Mouse (Mus musculus): ENCODE results near the gene Helt. TPM values are rescaled to one million over a fixed set of nuclear protein-coding genes. Genes with fewer than 3 reads are reported as not detected.
A peak's percentile ranks its signal among the peaks of the same experiment; 100 is the strongest.

Gene Helt
- polyA plus RNA-seq, 1 experiment from 2014 or later, result not detected

GRCm38 (mm10) chr8:46293201-46293600, 1.3 kb downstream of the Helt start:
- H3K4me1 ChIP-seq (replicated peaks; ENCODE audit: control insufficient read depth, insufficient read depth, low read length), result no peaks in the 10 kb centered on the region
- TF ChIP-seq CTCF (IDR thresholded peaks at IDR 0.05; ENCODE audit: low read depth), result no peak
- no peak overlapping the region for H3K9ac ChIP-seq (ENCODE audit: low read depth, low read length)
- peaks cover 85% of the 10 kb centered on the region for H3K27me3 ChIP-seq (replicated peaks; ENCODE audit: control insufficient read depth, insufficient read depth, low read length)
- no peaks in the 10 kb centered on the region for H3K36me3 ChIP-seq (ENCODE audit: control insufficient read depth, insufficient read depth)
- H3K4me2 ChIP-seq (replicated peaks; ENCODE audit: low read depth), result no peak overlapping the region
- no peak overlapping the region for H3K27ac ChIP-seq (ENCODE audit: low read depth, low read length)
- no peak overlapping the region for H3K4me3 ChIP-seq (ENCODE audit: low read depth, low read length)
- 3% methylated on average over 14 of the region's 14 CpGs for WGBS
- no peak for ATAC-seq
- H3K9me3 ChIP-seq (ENCODE audit: control insufficient read depth), result no peaks in the 10 kb centered on the region

- 2% methylated on average over 33 of the region's 33 CpGs for WGBS
- no peak overlapping the region for H3K4me3 ChIP-seq (ENCODE audit: low read depth, low read length)
- H3K36me3 ChIP-seq (ENCODE audit: control insufficient read depth, insufficient read depth), result no peaks in the 10 kb centered on the region
- TF ChIP-seq CTCF (IDR thresholded peaks at IDR 0.05; ENCODE audit: low read depth), result no peak
- H3K27me3 ChIP-seq (replicated peaks; ENCODE audit: control insufficient read depth, insufficient read depth, low read length), result peaks cover 81% of the 10 kb centered on the region
- no peak overlapping the region for H3K9ac ChIP-seq (ENCODE audit: low read depth, low read length)
- ATAC-seq, result no peak
- H3K4me1 ChIP-seq (replicated peaks; ENCODE audit: control insufficient read depth, insufficient read depth, low read length), result no peaks in the 10 kb centered on the region
- H3K9me3 ChIP-seq (ENCODE audit: control insufficient read depth), result no peaks in the 10 kb centered on the region
- no peak overlapping the region for H3K4me2 ChIP-seq (replicated peaks; ENCODE audit: low read depth)
- H3K27ac ChIP-seq (ENCODE audit: low read depth, low read length), result no peak overlapping the region
Measured at GRCm38 (mm10) chr8:46291931-46292675, 2.4 kb downstream of the Helt start.

- Histone ChIP-seq H3K9me3 (ENCODE audit: control insufficient read depth) (no peaks in the 10 kb centered on the region), H3K4me2 (replicated peaks; ENCODE audit: low read depth) (no peak overlapping the region), H3K4me1 (replicated peaks; ENCODE audit: control insufficient read depth, insufficient read depth, low read length) (no peaks in the 10 kb centered on the region), H3K27me3 (replicated peaks; ENCODE audit: control insufficient read depth, insufficient read depth, low read length) (peaks cover 53% of the 10 kb centered on the region), H3K36me3 (ENCODE audit: control insufficient read depth, insufficient read depth) (no peaks in the 10 kb centered on the region), H3K4me3 (ENCODE audit: low read depth, low read length) (no peak overlapping the region), H3K27ac (ENCODE audit: low read depth, low read length) (no peak overlapping the region), H3K9ac (ENCODE audit: low read depth, low read length) (no peak overlapping the region)
- WGBS, result 40% methylated on average over 11 of the region's 11 CpGs
- no peak for TF ChIP-seq CTCF (IDR thresholded peaks at IDR 0.05; ENCODE audit: low read depth)
- ATAC-seq, result no peak
Measured at GRCm38 (mm10) chr8:46289274-46289673, 5.2 kb downstream of the Helt start.

- ATAC-seq, result no peak
- TF ChIP-seq CTCF (IDR thresholded peaks at IDR 0.05; ENCODE audit: low read depth), result no peak
- no peak overlapping the region for H3K4me3 ChIP-seq (ENCODE audit: low read depth, low read length)
- H3K27me3 ChIP-seq (replicated peaks; ENCODE audit: control insufficient read depth, insufficient read depth, low read length), result peaks cover 40% of the 10 kb centered on the region
- 84% methylated on average over 6 of the region's 6 CpGs for WGBS
- no peaks in the 10 kb centered on the region for H3K36me3 ChIP-seq (ENCODE audit: control insufficient read depth, insufficient read depth)
- no peak overlapping the region for H3K27ac ChIP-seq (ENCODE audit: low read depth, low read length)
- no peaks in the 10 kb centered on the region for H3K4me1 ChIP-seq (replicated peaks; ENCODE audit: control insufficient read depth, insufficient read depth, low read length)
- H3K4me2 ChIP-seq (replicated peaks; ENCODE audit: low read depth), result no peak overlapping the region
- no peaks in the 10 kb centered on the region for H3K9me3 ChIP-seq (ENCODE audit: control insufficient read depth)
- H3K9ac ChIP-seq (ENCODE audit: low read depth, low read length), result no peak overlapping the region
Measured at GRCm38 (mm10) chr8:46288021-46288420, 6.5 kb downstream of the Helt start.

- H3K36me3 ChIP-seq (ENCODE audit: control insufficient read depth, insufficient read depth), result no peaks in the 10 kb centered on the region
- H3K27me3 ChIP-seq (replicated peaks; ENCODE audit: control insufficient read depth, insufficient read depth, low read length), result peaks cover 20% of the 10 kb centered on the region
- whole genome bisulfite sequencing, result 90% methylated on average over 4 of the region's 4 CpGs
- no peak overlapping the region for H3K4me3 ChIP-seq (ENCODE audit: low read depth, low read length)
- no peak overlapping the region for H3K4me2 ChIP-seq (replicated peaks; ENCODE audit: low read depth)
- no peaks in the 10 kb centered on the region for H3K9me3 ChIP-seq (ENCODE audit: control insufficient read depth)
- no peaks in the 10 kb centered on the region for H3K4me1 ChIP-seq (replicated peaks; ENCODE audit: control insufficient read depth, insufficient read depth, low read length)
- H3K27ac ChIP-seq (ENCODE audit: low read depth, low read length), result no peak overlapping the region
- no peak overlapping the region for H3K9ac ChIP-seq (ENCODE audit: low read depth, low read length)
- no peak for TF ChIP-seq CTCF (IDR thresholded peaks at IDR 0.05; ENCODE audit: low read depth)
- ATAC-seq, result no peak
Measured at GRCm38 (mm10) chr8:46285980-46286379, 8.5 kb downstream of the Helt start.

- no peak for ATAC-seq
- Histone ChIP-seq H3K36me3 (ENCODE audit: control insufficient read depth, insufficient read depth) (no peaks in the 10 kb centered on the region), H3K27me3 (replicated peaks; ENCODE audit: control insufficient read depth, insufficient read depth, low read length) (no peaks in the 10 kb centered on the region), H3K4me3 (ENCODE audit: low read depth, low read length) (no peak overlapping the region), H3K9me3 (ENCODE audit: control insufficient read depth) (no peaks in the 10 kb centered on the region), H3K4me2 (replicated peaks; ENCODE audit: low read depth) (no peak overlapping the region), H3K27ac (ENCODE audit: low read depth, low read length) (no peak overlapping the region; the same call in 1 of the 2 replicates), H3K9ac (ENCODE audit: low read depth, low read length) (no peak overlapping the region), H3K4me1 (replicated peaks; ENCODE audit: control insufficient read depth, insufficient read depth, low read length) (no peaks in the 10 kb centered on the region)
- peak; percentile 87 for TF ChIP-seq CTCF (IDR thresholded peaks at IDR 0.05; ENCODE audit: low read depth)
- 11% methylated on average over 13 of the region's 13 CpGs for WGBS
Measured at GRCm38 (mm10) chr8:46281536-46281935, 12.9 kb downstream of the Helt start.

All from intestine, postnatal 0 days (tissue).